ENCODE assay signal across 9 mouse cellular contexts in genomic region chr6:86815436-86815835, GRCm38 (mm10). TPM values are rescaled to one million over a fixed set of nuclear protein-coding genes. Genes with fewer than 3 reads are reported as not detected.
A peak's percentile ranks its signal among the peaks of the same experiment; 100 is the strongest.
DNase-seq lines count a peak whose midpoint lies in the region; ATAC-seq and TF ChIP-seq lines count a peak whose summit lies in the region.
"Had no signal": no experiment of that assay in that cellular context is flagged by ENCODE, and none has a peak within 500 bp of the region (broad histone marks: within the 10 kb centered on the region; RNA-seq: fewer than 3 reads in every experiment).

No protein-coding gene starts in this region.

- H3K4me1 ChIP-seq in heart, embryonic 13.5 days, result peaks cover 20% of the 10 kb centered on the region
- peaks cover 40% of the 10 kb centered on the region for H3K4me1 ChIP-seq in E14TG2a.4 (replicated peaks; ENCODE audit: low read depth, low read length)
- peaks cover 7% of the 10 kb centered on the region for H3K4me1 ChIP-seq in embryonic facial prominence, embryonic 14.5 days (ENCODE audit: control insufficient read depth, insufficient read depth, low read length)
- 0 out of 2 replicates have a peak, but pooled peaks cover 2% of the 10 kb centered on the region for H3K4me1 ChIP-seq in limb, embryonic 11.5 days (ENCODE audit: control insufficient read depth, insufficient read depth, low read length)

- no peaks in the 10 kb centered on the region for H3K9me3 ChIP-seq in heart, embryonic 13.5 days
- no peaks in the 10 kb centered on the region for H3K9me3 ChIP-seq in E14TG2a.4 (ENCODE audit: low read length)
- no peaks in the 10 kb centered on the region for H3K9me3 ChIP-seq in embryonic facial prominence, embryonic 14.5 days (ENCODE audit: control insufficient read depth, low read length)
- H3K9me3 ChIP-seq in limb, embryonic 11.5 days (ENCODE audit: control insufficient read depth, low read length), result no peaks in the 10 kb centered on the region

- peak overlapping the region; percentile 52 for H3K4me2 ChIP-seq in heart, embryonic 13.5 days
- H3K4me2 ChIP-seq in embryonic facial prominence, embryonic 14.5 days (ENCODE audit: low read depth, low read length), result peak overlapping the region; percentile 43
- peak overlapping the region; percentile 19 for H3K4me2 ChIP-seq in limb, embryonic 11.5 days (ENCODE audit: low read depth, severe bottlenecking)

- peak overlapping the region; percentile 54 for H3K9ac ChIP-seq in heart, embryonic 13.5 days
- peak overlapping the region; percentile 38 for H3K9ac ChIP-seq in embryonic facial prominence, embryonic 14.5 days (ENCODE audit: low read depth, low read length)
- no peak overlapping the region for H3K9ac ChIP-seq in limb, embryonic 11.5 days (ENCODE audit: low read length)

- no peak for DNase-seq in heart, adult 8-10 months (ENCODE audit: low spot score)
- peak; percentile 73 for DNase-seq in embryonic facial prominence, embryonic 14.5 days (ENCODE audit: low spot score)
- peak; percentile 61 for DNase-seq in limb, embryonic 11.5 days (ENCODE audit: low spot score)
- no peak for DNase-seq in right cerebral cortex, postnatal 25 days
- no peak for DNase-seq in Muller cell, postnatal 12 days (ENCODE audit: inconsistent ontology term)
- DNase-seq in lung, postnatal 10 days, result no peak
- DNase-seq: gastrocnemius, postnatal 10 days had no signal

- H3K36me3 ChIP-seq in heart, embryonic 13.5 days, result no peaks in the 10 kb centered on the region
- no peaks in the 10 kb centered on the region for H3K36me3 ChIP-seq in E14TG2a.4 (ENCODE audit: insufficient read depth, low read length)
- no peaks in the 10 kb centered on the region for H3K36me3 ChIP-seq in embryonic facial prominence, embryonic 14.5 days (ENCODE audit: control insufficient read depth, insufficient read depth, low read length)
- no peaks in the 10 kb centered on the region for H3K36me3 ChIP-seq in limb, embryonic 11.5 days (ENCODE audit: control insufficient read depth, insufficient read depth, low read length)

- no peak overlapping the region for H3K4me3 ChIP-seq in heart, embryonic 13.5 days
- H3K4me3 ChIP-seq in E14TG2a.4 (replicated peaks; ENCODE audit: low read length), result peak overlapping the region; percentile 63
- H3K4me3 ChIP-seq in embryonic facial prominence, embryonic 14.5 days (ENCODE audit: low read depth, low read length), result no peak overlapping the region
- H3K4me3 ChIP-seq in limb, embryonic 11.5 days (ENCODE audit: low read depth, low read length), result no peak overlapping the region

- peak overlapping the region; percentile 15; the same call in 1 of the 2 replicates for H3K27ac ChIP-seq in heart, embryonic 13.5 days (replicated peaks)
- peak overlapping the region; percentile 65; the same call in 1 of the 2 replicates for H3K27ac ChIP-seq in embryonic facial prominence, embryonic 14.5 days (replicated peaks; ENCODE audit: low read depth, low read length)
- H3K27ac ChIP-seq in limb, embryonic 11.5 days (replicated peaks; ENCODE audit: low read depth, low read length), result no peak overlapping the region; the same call in 1 of the 2 replicates

- no peaks in the 10 kb centered on the region for H3K27me3 ChIP-seq in heart, embryonic 13.5 days (replicated peaks)
- H3K27me3 ChIP-seq in E14TG2a.4 (ENCODE audit: insufficient read depth, low read length), result no peaks in the 10 kb centered on the region
- H3K27me3 ChIP-seq in embryonic facial prominence, embryonic 14.5 days (replicated peaks; ENCODE audit: control insufficient read depth, insufficient read depth, low read length), result no peaks in the 10 kb centered on the region
- no peaks in the 10 kb centered on the region for H3K27me3 ChIP-seq in limb, embryonic 11.5 days (ENCODE audit: control insufficient read depth, insufficient read depth, low read length)

- ATAC-seq in heart, embryonic 13.5 days (ENCODE audit: extremely low read depth, insufficient number of reproducible peaks, low FRiP score, low TSS enrichment), result no peak
- ATAC-seq in embryonic facial prominence, embryonic 14.5 days (ENCODE audit: low read depth), result no peak
- no peak for ATAC-seq in limb, embryonic 11.5 days (ENCODE audit: insufficient number of reproducible peaks, low FRiP score, low TSS enrichment, low read depth)

- no peak for TF ChIP-seq CTCF in E14TG2a.4 (conservative IDR thresholded peaks at IDR 0.05; ENCODE audit: low read length)

- WGBS in heart, embryonic 13.5 days, result 11% methylated on average over 7 of the region's 7 CpGs
- 1% methylated on average over 6 of the region's 7 CpGs for WGBS in embryonic facial prominence, embryonic 14.5 days
- 6% methylated on average over 7 of the region's 7 CpGs for WGBS in limb, embryonic 11.5 days

RNA-seq across cellular contexts. Expression of gene Anxa4, which starts 22.1 kb away (rescaled TPM):
- polyA plus RNA-seq in heart, embryonic 13.5 days (2015; fragmentation: Nextera tagmentation; extraction: Ambion mirVana), result 20.1 and 24.2 TPM in 2 replicates
- total RNA-seq in heart, adult 8-10 months (2022), result 10 to 100 TPM; 29.2 to 41.0 (median 37.3) TPM
- 44.1 and 46.7 TPM in 2 replicates for polyA plus RNA-seq in embryonic facial prominence, embryonic 14.5 days (2014; fragmentation: Nextera tagmentation; extraction: Ambion mirVana)
- polyA plus RNA-seq in limb, embryonic 11.5 days (2014; fragmentation: Nextera tagmentation; extraction: Ambion mirVana), result 10.0 and 12.1 TPM in 2 replicates

RNA-seq across cellular contexts. Expression of gene Aak1, which starts 33.9 kb away (rescaled TPM):
- 16.1 and 18.2 TPM in 2 replicates for polyA plus RNA-seq in heart, embryonic 13.5 days (2015; fragmentation: Nextera tagmentation; extraction: Ambion mirVana)
- 10 to 100 TPM; 75.9 to 93.5 (median 92.3) TPM for total RNA-seq in heart, adult 8-10 months (2022)
- polyA plus RNA-seq in embryonic facial prominence, embryonic 14.5 days (2014; fragmentation: Nextera tagmentation; extraction: Ambion mirVana), result 17.8 and 22.4 TPM in 2 replicates
- 14.1 and 21.7 TPM in 2 replicates for polyA plus RNA-seq in limb, embryonic 11.5 days (2014; fragmentation: Nextera tagmentation; extraction: Ambion mirVana)

Comparison
In these comparisons a context has a peak if more than half of its experiments do, and no peak if none do; other contexts are left out.
1. DNase-seq: peak in embryonic facial prominence, embryonic 14.5 days (single experiment) and limb, embryonic 11.5 days (single experiment); none in heart, adult 8-10 months (single experiment), right cerebral cortex, postnatal 25 days (single experiment), Muller cell, postnatal 12 days (single experiment) and lung, postnatal 10 days (single experiment).
2. Peak in every context shown above with its lines, with median percentiles within 50 percentile points of each other: H3K4me2 ChIP-seq.